Mouse (Mus musculus) bone marrow macrophage, adult 2 months (primary cell): ENCODE results near the gene Tsc22d1.

Experiments
- CTCF ChIP-seq: IDR thresholded peaks from 2 replicates; pipeline ENCODE4 v1.5.1; 2012; ENCODE audit warnings: low read depth, mild to moderate bottlenecking, low read length, moderate library complexity
- POLR2A ChIP-seq: IDR thresholded peaks from 2 replicates; pipeline ENCODE4 v1.6.1; 2012; ENCODE audit warnings: mild to moderate bottlenecking, low read depth, low read length, borderline replicate concordance

GRCm38 (mm10) chr14:76379411-76379810, 35.4 kb upstream of the Tsc22d1 start:
- TF ChIP-seq CTCF (no peak), POLR2A (no peak)
